Mouse (Mus musculus) stomach, postnatal 0 days (tissue): ENCODE measurements around the gene Bet1l.

Source experiments
- CTCF ChIP-seq: IDR thresholded peaks from 2 replicates; pipeline ENCODE4 v1.5.1; 2016; ENCODE audit warnings: antibody characterized with exemption, low read depth, mild to moderate bottlenecking, moderate library complexity
- EP300 ChIP-seq: optimal IDR thresholded peaks from 2 replicates; pipeline ENCODE3; 2016; ENCODE audit warnings: antibody characterized with exemption

- no peak for TF ChIP-seq EP300
- TF ChIP-seq CTCF, result no peak
Measured at GRCm38 (mm10) chr7:140822731-140823130, 34.6 kb downstream of the Bet1l start.
